Mouse (Mus musculus): ENCODE data around the gene Mustn1.

GRCm38 (mm10) chr14:30904307-30904706 lies 25.3 kb downstream of the Mustn1 start:
- TF ChIP-seq CTCF (IDR thresholded peaks at IDR 0.05; ENCODE audit: low read depth, low read length) (no peak), GATA1 (IDR thresholded peaks at IDR 0.05; ENCODE audit: borderline replicate concordance, low read length) (no peak), GATA2 (IDR thresholded peaks at IDR 0.05; ENCODE audit: borderline replicate concordance, low read depth, low read length) (no peak), TAL1 (conservative IDR thresholded peaks at IDR 0.05; ENCODE audit: low read depth, low read length) (no peak), POLR2AphosphoS5 (IDR thresholded peaks at IDR 0.05; ENCODE audit: insufficient replicate concordance, low read depth, low read length) (no peak)
